Mouse (Mus musculus): ENCODE data around the gene Pla2g15.

DNA sequence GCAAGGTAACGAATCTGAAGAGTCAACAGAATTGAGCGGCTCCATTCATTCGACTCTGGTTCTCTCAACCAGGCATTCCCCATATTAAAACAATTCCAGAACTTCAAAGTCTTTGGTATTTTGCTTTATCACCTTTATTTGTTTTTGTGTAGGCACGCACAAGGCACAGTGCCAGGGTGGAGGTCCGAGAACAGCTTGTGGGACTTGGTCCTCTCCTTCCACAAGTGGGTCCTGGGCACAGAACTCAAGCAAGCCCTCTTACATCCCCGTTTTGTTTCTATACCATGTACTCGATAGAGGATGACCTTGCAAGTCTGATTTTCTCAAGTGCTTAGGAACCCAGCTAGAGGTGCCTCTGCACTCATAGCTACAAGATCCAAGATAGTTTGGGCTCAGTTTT, 11.6 kb upstream of the Pla2g15 start:
- no peak for TF ChIP-seq CTCF (IDR thresholded peaks at IDR 0.05; ENCODE audit: low read depth, low read length)
- TF ChIP-seq POLR2A (IDR thresholded peaks at IDR 0.05; ENCODE audit: borderline replicate concordance, low read depth, low read length) = no peak

Measured in bone marrow macrophage, adult 2 months (primary cell).